Mouse (Mus musculus) liver, embryonic 16.5 days (tissue): ENCODE measurements around the gene Olfr593. TPM values are rescaled to one million over a fixed set of nuclear protein-coding genes. Genes with fewer than 3 reads are reported as not detected.
"Not testable (repeated sequence)": the region's sequence is repeated elsewhere in the genome, so short reads cannot be mapped to it uniquely, and the experiment has no call there.

Experiments
- ATAC-seq: fragments of 200-750 bp; cut with Nextera tagmentation; 2 replicates; pipeline ENCODE4 v1.8.0; 2017; ENCODE audit warnings: low read depth, mild to moderate bottlenecking, moderate number of reproducible peaks, moderate library complexity
- H3K27ac ChIP-seq: fragments of 300-500 bp; sonication (generic); 2 replicates; pipeline ENCODE4 v1.5.1; 2014; ENCODE audit warnings: mild to moderate bottlenecking, low read length
- H3K27me3 ChIP-seq: fragments of 300-500 bp; sonication (generic); 2 replicates; pipeline ENCODE4 v1.6.1; 2014; ENCODE audit warnings: low read depth, low read length, mixed read lengths; ENCODE audit not compliant: control insufficient read depth, insufficient read depth
- H3K36me3 ChIP-seq: fragments of 300-500 bp; sonication (generic); 2 replicates; pipeline ENCODE4 v1.6.1; 2014; ENCODE audit warnings: mild to moderate bottlenecking; ENCODE audit not compliant: control insufficient read depth, insufficient read depth
- H3K4me1 ChIP-seq: fragments of 300-500 bp; sonication (generic); 2 replicates; pipeline ENCODE4 v1.6.1; 2014; ENCODE audit warnings: low read depth, low read length, mixed read lengths; ENCODE audit not compliant: control insufficient read depth
- H3K4me2 ChIP-seq: fragments of 300-500 bp; sonication (generic); 2 replicates; pipeline ENCODE4 v1.6.1; 2014; ENCODE audit warnings: low read depth, low read length, mixed read lengths
- H3K4me3 ChIP-seq: fragments of 300-500 bp; sonication (generic); 2 replicates; pipeline ENCODE4 v1.5.1; 2014; ENCODE audit warnings: low read depth, mild to moderate bottlenecking, low read length
- H3K9ac ChIP-seq: fragments of 300-500 bp; sonication (generic); 2 replicates; pipeline ENCODE4 v1.6.1; 2014; ENCODE audit warnings: low read depth, low read length
- H3K9me3 ChIP-seq: fragments of 300-500 bp; sonication (generic); replicated peaks from 2 replicates; pipeline ENCODE4 v1.6.1; 2016; ENCODE audit warnings: low read length; ENCODE audit not compliant: control insufficient read depth
- WGBS: fragments of 180-500 bp; shearing (Covaris S2); extraction: QIAGEN DNeasy Blood & Tissue Kit; methylation state at CpG from one replicate; pipeline ENCODE4 v1.1.7; 2014; ENCODE audit not compliant: insufficient replicate concordance; 5-methylcytosine and 5-hydroxymethylcytosine counted together
- microRNA-seq: library from miRNA; unstranded; fragments of <30 nt; microRNA quantifications from one replicate; pipeline ENCODE4, GENCODE M21; 2016
- polyA plus RNA-seq: library from polyadenylated mRNA; unstranded; fragments of >200 nt; fragmentation: Nextera tagmentation; extraction: Ambion mirVana; gene quantifications from 2 replicates; pipeline ENCODE4 v1.2.1, GENCODE M21; 2015

The Olfr593 gene
- not detected in 2 replicates for polyA plus RNA-seq

GRCm38 (mm10) chr7:103211562-103211961 is at the start of gene Olfr593:
Gene Olfr593 (plus strand): TSS chr7:103211862.
- no peaks in the 10 kb centered on the region for H3K27me3 ChIP-seq
- no peak for ATAC-seq
- H3K4me1 ChIP-seq = no peaks in the 10 kb centered on the region
- 37% methylated on average over 1 of the region's 1 CpGs for WGBS
- no peak within 1 kb of the TSS for H3K27ac ChIP-seq
- no peak within 1 kb of the TSS for H3K4me3 ChIP-seq
- no peaks in the 10 kb centered on the region for H3K36me3 ChIP-seq
- no peaks in the 10 kb centered on the region for H3K9me3 ChIP-seq
- H3K4me2 ChIP-seq = no peak within 1 kb of the TSS
- no peak within 1 kb of the TSS for H3K9ac ChIP-seq

- no peak overlapping the region for H3K4me3 ChIP-seq
- ATAC-seq = no peak
- no peak overlapping the region for H3K27ac ChIP-seq
- WGBS = 49% methylated on average over 5 of the region's 5 CpGs
- H3K4me1 ChIP-seq = no peaks in the 10 kb centered on the region
- H3K9ac ChIP-seq = no peak overlapping the region
- H3K9me3 ChIP-seq = no peaks in the 10 kb centered on the region
- no peak overlapping the region for H3K4me2 ChIP-seq
- H3K36me3 ChIP-seq = no peaks in the 10 kb centered on the region
- no peaks in the 10 kb centered on the region for H3K27me3 ChIP-seq
Measured at GRCm38 (mm10) chr7:103169697-103170096, 42.0 kb upstream of the Olfr593 start.

GRCm38 (mm10) chr7:103178240-103178639 is 33.4 kb upstream of the Olfr593 start, which contains the start of gene Olfr591:
Gene Olfr591 (minus strand): TSS chr7:103178340.
- H3K9me3 ChIP-seq = no peaks in the 10 kb centered on the region
- ATAC-seq = no peak
- H3K36me3 ChIP-seq = no peaks in the 10 kb centered on the region
- no peaks in the 10 kb centered on the region for H3K27me3 ChIP-seq
- no peaks in the 10 kb centered on the region for H3K4me1 ChIP-seq
- H3K4me3 ChIP-seq = no peak within 1 kb of the TSS
- no peak within 1 kb of the TSS for H3K4me2 ChIP-seq
- H3K9ac ChIP-seq = no peak within 1 kb of the TSS
- 30% methylated on average over 1 of the region's 1 CpGs for WGBS
- H3K27ac ChIP-seq = no peak within 1 kb of the TSS

DNA sequence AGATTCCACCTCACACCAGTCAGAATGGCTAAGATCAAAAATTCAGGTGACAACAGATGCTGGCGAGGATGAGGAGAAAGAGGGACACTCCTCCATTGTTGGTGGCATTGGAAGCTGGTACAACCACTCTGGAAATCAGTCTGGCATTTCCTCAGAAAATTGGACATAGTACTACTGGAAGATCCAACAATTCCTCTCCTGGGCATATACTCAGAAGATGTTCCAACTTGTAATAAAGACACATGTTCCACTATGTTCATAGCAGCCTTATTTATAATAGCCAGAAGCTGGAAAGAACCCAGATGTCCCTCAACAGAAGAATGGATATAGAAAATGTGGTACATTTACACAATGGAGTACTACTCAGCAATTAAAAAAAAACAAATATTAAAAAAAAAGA is 27.2 kb upstream of the Olfr593 start, which contains the start of gene Olfr592:
Gene Olfr592, plus strand, starts transcription at position 301 of the 400 bp plus-strand sequence.
- not testable (repeated sequence) for H3K4me3 ChIP-seq, H3K4me1 ChIP-seq, H3K27me3 ChIP-seq, H3K36me3 ChIP-seq, H3K9ac ChIP-seq, ATAC-seq, H3K9me3 ChIP-seq, H3K4me2 ChIP-seq, H3K27ac ChIP-seq
- 38% methylated on average over 1 of the region's 1 CpGs for WGBS

DNA sequence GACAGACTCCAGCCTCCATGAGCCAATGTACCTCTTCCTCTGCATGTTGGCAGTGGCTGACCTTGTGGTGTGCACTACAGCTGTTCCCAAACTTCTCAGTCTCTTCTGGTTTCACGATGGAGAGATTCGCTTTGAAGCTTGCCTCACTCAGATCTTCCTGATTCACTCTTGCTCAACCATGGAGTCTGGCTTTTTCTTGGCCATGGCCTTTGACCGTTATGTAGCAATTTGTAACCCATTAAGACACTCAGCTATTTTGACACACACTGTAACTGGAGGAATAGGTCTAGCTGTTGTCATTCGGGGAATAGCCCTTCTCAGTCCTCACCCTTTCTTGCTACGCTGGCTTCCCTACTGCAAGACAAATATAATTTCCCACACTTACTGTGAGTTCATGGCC is 388 bp downstream of the Olfr593 start:
- not testable (repeated sequence) for H3K9ac ChIP-seq, H3K27me3 ChIP-seq, H3K27ac ChIP-seq, H3K36me3 ChIP-seq, H3K4me2 ChIP-seq, H3K4me1 ChIP-seq, H3K9me3 ChIP-seq, H3K4me3 ChIP-seq, ATAC-seq
- 64% methylated on average over 5 of the region's 5 CpGs for WGBS

- Histone ChIP-seq H3K4me3 (no peak within 1 kb of the TSS), H3K36me3 (no peaks in the 10 kb centered on the region), H3K27me3 (no peaks in the 10 kb centered on the region), H3K4me1 (no peaks in the 10 kb centered on the region), H3K4me2 (no peak within 1 kb of the TSS), H3K9ac (no peak within 1 kb of the TSS), H3K9me3 (no peaks in the 10 kb centered on the region), H3K27ac (no peak within 1 kb of the TSS)
- ATAC-seq = no peak
Measured at GRCm38 (mm10) chr7:103216696-103217095, 5.0 kb downstream of the Olfr593 start, which contains the start of gene Olfr594. Gene Olfr594 (plus strand): TSS chr7:103216996.

DNA sequence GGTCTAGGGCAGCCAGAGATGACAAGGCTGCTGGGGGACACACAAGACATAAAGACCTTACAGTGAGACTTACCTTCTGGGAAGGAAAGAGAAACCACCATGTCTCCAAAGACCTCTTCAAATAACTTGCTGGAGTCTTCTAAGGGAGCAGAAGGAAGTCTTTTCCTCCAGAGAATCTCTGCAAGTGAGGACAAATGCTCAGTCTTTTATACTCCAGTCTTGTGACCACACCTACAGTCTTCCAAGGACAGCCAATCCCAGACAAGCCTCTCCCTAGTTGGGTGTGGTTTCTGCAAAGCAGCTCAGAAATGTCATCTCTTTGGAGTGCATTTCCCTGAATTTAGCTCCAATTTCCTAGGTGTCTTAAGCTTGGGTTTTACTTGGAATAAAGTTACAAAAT is 40.7 kb downstream of the Olfr593 start, which contains the start of gene Usp17ld:
Gene Usp17ld, minus strand, starts transcription at position 101 of the 400 bp plus-strand sequence.
- H3K36me3 ChIP-seq, H3K27ac ChIP-seq, H3K9me3 ChIP-seq, H3K4me2 ChIP-seq, H3K27me3 ChIP-seq, H3K4me1 ChIP-seq, H3K4me3 ChIP-seq, ATAC-seq, H3K9ac ChIP-seq: not testable (repeated sequence)

Small RNAs within 50 kb of the gene (microRNA-seq; reads per million reads assigned to microRNA genes)
- gene Gm25171 = not detected

Other genes with a start within 250 kb of the Olfr593 start
- gene Olfr576, start 249.2 kb upstream of the Olfr593 start, polyA plus RNA-seq = not detected in 2 replicates
- not detected in 2 replicates for gene Olfr577, start 235.9 kb upstream of the Olfr593 start, polyA plus RNA-seq
- gene Olfr578, start 222.5 kb upstream of the Olfr593 start, polyA plus RNA-seq = not detected in 2 replicates
- gene Olfr582, start 173.8 kb upstream of the Olfr593 start, polyA plus RNA-seq = not detected in 2 replicates
- not detected in 2 replicates for gene Olfr583, start 160.6 kb upstream of the Olfr593 start, polyA plus RNA-seq
- not detected in 2 replicates for gene Olfr584, start 130.0 kb upstream of the Olfr593 start, polyA plus RNA-seq
- not detected in 2 replicates for gene Olfr585, start 114.1 kb upstream of the Olfr593 start, polyA plus RNA-seq
- not detected in 2 replicates for gene Olfr586, start 86.2 kb upstream of the Olfr593 start, polyA plus RNA-seq
- not detected in 2 replicates for gene Olfr588-ps1, start 71.0 kb upstream of the Olfr593 start, polyA plus RNA-seq
- not detected in 2 replicates for gene Olfr589, start 55.5 kb upstream of the Olfr593 start, polyA plus RNA-seq
- not detected in 2 replicates for gene Olfr591, start 33.5 kb upstream of the Olfr593 start, polyA plus RNA-seq
- not detected in 2 replicates for gene Olfr592, start 27.1 kb upstream of the Olfr593 start, polyA plus RNA-seq
- not detected in 2 replicates for gene Olfr594, start 5.1 kb downstream of the Olfr593 start, polyA plus RNA-seq
- not detected in 2 replicates for gene Usp17ld, start 40.6 kb downstream of the Olfr593 start, polyA plus RNA-seq
- not detected in 2 replicates for gene Olfr596, start 93.8 kb downstream of the Olfr593 start, polyA plus RNA-seq
- gene Olfr597, start 104.5 kb downstream of the Olfr593 start, polyA plus RNA-seq = not detected in 2 replicates
- gene Olfr598, start 111.7 kb downstream of the Olfr593 start, polyA plus RNA-seq = not detected in 2 replicates
- gene Olfr599, start 124.1 kb downstream of the Olfr593 start, polyA plus RNA-seq = not detected in 2 replicates
- gene Olfr600, start 137.8 kb downstream of the Olfr593 start, polyA plus RNA-seq = not detected in 2 replicates
- not detected in 2 replicates for gene Olfr601, start 150.8 kb downstream of the Olfr593 start, polyA plus RNA-seq
- not detected in 2 replicates for gene Olfr603, start 174.3 kb downstream of the Olfr593 start, polyA plus RNA-seq
- gene Usp17lc, start 203.2 kb downstream of the Olfr593 start, polyA plus RNA-seq = not detected in 2 replicates
- not detected in 2 replicates for gene Olfr605, start 233.6 kb downstream of the Olfr593 start, polyA plus RNA-seq
- gene Olfr606, start 237.2 kb downstream of the Olfr593 start, polyA plus RNA-seq = not detected in 2 replicates